Mouse (Mus musculus) ES-Bruce4 (cell line): ENCODE measurements around the gene Pigw.

ENCODE experiments used
- CTCF ChIP-seq: IDR thresholded peaks from one replicate; pipeline ENCODE4 v1.8.1; 2011; ENCODE audit warnings: low read depth, low read length
- EP300 ChIP-seq: IDR thresholded peaks from 2 replicates; pipeline ENCODE4 v1.6.1; 2011; ENCODE audit warnings: low read depth, low read length; ENCODE audit not compliant: insufficient read depth
- POLR2A ChIP-seq: IDR thresholded peaks from one replicate; pipeline ENCODE4 v1.8.1; 2011; ENCODE audit warnings: low read length; ENCODE audit not compliant: insufficient read depth

- TF ChIP-seq CTCF (no peak), POLR2A (no peak), EP300 (no peak)
These were observed 28.4 kb upstream of the Pigw start for GRCm38 (mm10) chr11:84908480-84908879.
